Mouse (Mus musculus) heart, adult 11 months (tissue): ENCODE measurements around the gene Kif6.

ENCODE experiments used
- DNase-seq: peaks from one replicate; pipeline ENCODE4 v3.0.0; 2022

Gene Kif6

DNA sequence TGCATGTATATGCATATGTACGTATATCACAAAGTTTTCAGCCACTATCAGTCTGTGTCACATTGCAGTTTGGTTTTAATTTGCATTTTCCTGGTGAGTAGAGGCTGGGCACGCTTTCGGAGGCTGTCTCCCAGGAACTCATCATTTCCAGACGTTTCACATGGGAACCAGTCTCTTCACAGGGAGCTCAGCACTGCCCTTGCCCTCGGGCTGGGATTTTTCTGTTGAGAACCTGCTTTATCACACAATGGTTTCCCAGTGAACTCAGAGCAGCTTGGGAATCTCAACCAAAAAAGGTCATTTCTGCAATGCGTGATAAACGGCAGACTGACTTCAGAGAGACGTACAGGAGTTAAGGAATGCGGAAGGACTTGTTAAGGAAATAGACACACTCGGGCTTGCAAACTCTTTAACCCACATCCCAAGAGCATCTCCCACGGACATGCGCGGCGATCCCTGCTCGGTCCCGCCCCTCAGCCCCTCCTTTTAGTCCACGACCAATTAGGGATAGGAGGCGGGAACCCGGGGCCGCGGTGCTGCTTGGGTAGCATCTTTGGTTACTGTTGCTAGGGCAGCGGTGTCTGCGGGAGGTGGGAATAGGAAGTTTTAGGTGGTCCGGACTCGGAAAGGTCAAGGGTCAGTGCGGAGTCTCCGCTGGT is at the start of gene Kif6:
Gene Kif6 (plus strand): TSS at position 560 of the 659 bp plus-strand sequence.
- peak; percentile 98 for DNase-seq

DNA sequence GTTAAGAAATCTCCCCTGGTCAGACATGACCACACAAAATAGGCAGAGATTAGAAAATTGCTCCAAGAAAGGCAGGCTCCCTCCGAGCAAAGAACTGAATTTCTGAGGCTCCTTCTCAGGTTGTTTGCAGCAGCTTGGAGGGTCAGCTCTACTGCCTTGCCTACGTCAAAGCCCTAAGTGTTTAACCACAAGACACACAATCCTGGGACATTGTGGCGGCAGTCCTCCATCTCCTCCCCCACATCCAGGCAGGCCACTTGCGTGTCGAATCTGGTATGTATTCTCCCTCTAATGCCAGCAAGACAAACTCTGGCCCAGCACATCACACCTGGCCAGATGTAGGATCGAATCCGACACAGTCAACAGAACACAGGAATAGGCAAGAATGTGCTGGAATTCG is 46.2 kb upstream of the Kif6 start:
- DNase-seq = no peak

DNA sequence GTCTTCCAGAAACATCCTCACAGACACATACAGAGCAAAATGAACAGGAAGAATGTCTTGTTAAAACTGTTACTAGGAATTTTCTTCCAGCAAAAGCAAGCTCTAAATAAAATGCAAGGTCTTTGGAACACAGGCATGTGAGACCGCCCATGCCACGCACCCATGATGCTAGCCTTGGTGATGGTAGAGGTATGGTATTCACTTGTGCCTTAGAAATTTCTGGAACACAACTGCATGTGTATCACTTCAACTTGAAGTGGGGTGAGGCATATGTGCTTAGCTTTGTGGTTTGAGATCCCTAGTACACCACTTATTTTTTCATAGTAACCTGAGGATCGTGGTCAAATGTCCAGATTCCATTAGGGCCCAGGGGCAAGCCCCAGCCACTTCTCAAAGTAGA is 37.6 kb upstream of the Kif6 start:
- no peak for DNase-seq

DNA sequence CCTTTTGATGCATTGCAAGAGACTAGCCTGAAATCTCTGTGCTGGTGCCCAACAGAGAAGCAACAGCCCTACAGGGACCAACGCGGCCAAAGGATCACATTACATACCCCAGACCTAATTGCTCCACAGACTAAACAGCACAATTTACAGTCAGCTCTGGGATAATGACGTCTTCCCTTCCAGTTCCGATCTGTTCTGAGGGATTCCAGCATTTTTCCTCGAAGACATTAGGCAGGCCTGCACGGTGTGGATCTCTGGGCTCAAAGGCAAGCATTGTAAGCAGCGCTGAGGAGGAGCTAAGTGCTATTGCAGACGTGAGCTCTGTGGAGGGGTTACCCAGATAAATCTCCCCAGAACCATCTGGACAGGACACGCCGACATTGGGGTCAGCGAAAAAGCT is 32.5 kb upstream of the Kif6 start:
- DNase-seq = no peak

DNA sequence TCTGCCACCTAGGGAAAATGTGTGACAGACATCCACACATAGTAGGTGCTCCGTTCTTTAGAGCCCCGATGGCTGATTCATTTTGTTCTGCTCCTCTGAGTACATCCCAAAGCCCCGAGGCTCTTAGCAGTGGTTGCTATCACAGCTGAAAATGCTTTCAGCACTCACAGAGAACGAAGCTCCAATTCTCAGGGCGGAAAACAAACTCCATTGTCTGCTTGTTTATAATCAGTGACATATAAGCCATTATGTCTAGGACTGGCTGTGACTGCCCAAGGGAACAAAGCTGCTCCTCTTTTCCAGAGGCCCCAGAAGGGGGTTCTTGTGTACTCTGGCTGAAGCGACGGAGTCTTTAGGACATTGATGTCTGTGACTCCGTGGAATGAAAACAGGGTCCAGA is 24.9 kb upstream of the Kif6 start:
- no peak for DNase-seq

DNA sequence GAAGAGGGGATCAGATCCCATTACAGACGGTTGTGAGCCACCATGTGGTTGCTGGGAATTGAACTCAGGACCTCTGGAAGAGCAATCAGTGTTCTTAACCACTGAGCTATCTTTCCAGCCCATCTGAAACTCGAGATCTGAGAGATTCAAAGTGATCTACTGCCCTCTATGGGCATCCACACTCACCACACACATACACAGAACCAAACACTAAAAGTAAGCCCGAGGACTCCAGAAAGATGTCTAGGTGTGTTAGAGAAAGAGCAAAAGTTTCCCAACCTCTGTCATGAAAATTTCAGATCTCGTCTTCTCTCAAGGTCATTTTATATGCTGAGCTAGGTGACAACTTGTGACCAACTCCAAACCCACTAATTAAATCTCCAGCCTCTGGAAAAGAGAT is 9.5 kb upstream of the Kif6 start:
- no peak for DNase-seq

DNA sequence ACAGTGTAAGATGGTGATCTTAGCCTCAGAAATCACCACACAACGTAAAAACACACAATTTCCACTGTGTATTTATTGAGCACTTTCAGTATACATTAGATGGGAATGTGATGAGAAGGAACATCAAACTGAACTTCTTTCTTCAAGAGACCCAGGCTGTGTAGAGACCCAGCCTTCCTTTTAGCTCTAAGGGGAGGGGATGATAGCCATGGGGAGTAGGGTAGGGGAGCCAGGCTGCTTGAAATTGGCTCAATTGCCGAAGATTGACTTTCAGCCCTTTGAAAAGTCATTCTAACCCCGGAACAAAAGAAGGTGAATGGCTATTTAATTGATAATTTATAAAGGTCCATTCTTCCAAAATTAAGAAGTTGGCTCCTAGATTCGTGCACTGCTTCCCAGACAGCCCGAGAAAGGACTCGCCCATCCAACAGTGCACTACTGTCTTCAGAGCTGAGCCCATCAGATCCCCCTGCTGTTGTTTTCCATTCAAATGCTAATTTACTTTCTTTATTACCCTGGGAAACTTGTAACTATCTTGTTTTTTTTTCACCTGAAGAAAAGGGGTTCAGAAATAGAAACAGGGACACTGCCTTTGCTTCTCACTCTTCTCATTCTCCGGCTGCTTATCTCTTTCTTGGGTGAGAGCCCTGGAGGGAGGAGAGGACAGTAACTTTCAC is 7.4 kb upstream of the Kif6 start:
- DNase-seq = no peak

DNA sequence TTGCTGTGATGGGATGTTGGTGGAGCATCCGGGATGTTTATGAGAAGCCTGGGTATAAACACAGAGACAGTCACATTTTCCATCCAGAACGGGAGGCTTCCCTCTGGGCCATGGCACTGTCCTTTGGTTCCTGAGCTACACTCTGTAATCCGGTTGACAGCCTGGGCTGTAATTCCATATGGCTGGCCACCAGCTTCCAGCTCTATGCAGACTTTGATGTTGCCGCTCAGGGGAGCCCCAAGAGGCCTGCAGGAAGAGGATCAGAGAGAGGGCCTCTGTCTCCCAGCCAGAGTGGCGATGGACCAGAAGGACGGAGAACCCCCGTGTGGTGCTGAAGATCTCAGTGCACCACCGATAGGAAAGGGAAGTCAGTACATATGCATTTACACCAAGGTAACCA is 4.6 kb upstream of the Kif6 start:
- no peak for DNase-seq

DNA sequence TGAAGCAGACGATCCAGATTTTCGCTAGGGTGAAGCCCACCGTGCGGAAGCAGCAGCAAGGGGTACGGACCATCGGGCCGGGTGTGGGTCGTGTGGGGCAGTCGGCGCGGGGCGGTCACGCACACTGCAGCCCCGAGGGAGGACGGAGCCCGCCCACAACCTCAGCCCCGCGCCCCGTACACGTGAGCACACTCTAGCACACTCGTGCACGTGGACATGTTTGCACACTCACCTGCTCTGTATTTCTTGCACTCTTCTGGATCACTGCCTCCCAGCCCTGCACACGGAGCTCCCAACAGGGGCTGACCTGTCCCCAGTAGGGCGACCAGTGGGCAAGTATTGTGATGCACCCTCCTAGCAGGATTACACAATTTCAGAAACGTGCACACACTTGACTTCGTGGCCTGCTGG is 310 bp downstream of the Kif6 start:
- no peak for DNase-seq

DNA sequence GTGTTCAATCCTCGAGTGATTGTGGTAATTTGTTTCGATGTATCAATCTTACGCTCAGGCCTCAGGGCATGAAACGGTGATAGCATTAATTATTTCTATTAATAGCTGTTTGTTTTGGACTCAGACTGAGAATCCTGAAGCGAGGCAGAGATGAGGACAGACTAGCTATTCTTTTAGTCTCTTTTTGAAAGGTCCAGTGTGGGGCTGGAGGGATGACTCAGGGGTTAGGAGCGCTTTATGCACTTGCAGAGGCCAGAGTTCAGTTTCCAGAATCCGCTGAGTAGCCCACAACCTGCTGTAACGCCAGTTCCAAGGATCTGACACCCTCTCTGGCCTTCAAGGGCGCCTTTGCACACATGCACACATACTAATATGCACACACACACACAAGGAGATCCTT is 9.6 kb downstream of the Kif6 start:
- no peak for DNase-seq

DNA sequence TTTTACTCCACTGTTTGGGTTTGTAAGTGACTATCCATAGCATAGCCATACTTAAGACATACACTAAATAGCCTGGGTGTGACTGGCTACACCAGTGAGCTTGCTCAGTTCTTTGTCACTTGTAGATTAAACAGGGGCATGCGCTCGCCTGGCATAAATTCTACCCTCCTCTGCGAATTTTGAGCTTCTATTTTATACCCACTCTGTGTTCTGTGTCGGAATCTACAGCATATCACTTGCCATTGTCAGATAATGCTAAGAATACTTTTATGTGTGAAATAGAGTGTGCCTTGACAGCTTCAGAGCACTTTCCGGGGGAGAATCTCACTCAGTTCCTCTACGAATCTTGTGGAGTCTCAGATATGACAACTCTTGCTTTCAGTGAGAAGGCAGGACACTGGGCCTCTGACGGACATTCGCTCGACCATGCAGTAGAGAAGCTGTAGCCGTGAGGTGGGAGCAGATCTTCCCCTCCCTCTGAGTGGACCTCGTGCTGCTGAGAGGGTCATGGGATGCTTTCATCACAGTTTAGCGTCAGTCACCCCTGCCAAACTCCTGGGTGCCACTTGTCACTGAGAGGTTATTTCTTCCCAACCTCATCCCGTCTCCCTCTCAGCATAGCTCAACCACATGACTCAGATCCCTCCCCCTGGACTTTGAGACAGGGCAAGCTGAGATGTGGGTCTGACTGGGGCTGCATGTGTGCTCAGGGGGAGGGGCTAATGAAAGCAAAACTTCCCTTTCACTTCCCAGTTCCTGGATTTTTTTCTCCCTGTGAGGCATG is 12.3 kb downstream of the Kif6 start:
- peak; percentile 91 for DNase-seq

DNA sequence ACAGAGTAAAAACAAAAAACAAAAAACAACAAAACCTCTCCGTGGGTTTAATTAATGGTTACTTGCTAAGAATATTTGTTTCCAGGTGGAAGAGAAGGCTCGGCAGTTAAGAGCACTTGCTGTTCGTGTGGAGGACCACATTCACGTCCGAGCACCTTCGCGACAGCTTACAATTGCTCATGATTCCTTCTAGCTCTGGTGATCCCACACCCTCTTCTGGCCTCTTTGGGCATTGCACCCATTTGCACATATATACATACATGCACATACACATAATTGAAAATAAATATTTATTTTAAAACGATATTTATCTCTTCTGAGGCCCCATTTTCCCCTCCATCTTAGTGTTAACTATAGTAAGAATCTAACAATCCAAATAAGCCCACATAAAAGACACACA is 13.9 kb downstream of the Kif6 start:
- DNase-seq = no peak

DNA sequence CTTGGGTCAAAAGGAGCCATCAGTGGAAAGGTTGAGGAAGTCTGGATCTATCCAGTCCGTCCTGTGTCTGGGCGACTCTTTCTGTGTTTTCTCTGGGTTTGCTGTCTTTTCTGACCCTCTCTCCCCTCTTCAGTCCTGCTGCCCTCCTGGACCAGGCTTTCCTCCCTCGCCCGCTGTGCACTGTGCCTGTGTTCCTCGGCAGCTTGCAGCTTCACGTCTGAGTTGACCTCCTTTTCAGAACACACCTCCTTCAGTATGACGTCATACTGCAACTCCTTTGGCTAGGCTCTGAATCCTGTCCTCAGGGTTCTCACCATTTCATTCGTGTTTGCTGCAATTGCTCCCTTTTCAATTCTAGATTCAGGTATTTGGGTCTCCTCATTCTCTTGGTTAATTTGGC is 18.1 kb downstream of the Kif6 start:
- DNase-seq = no peak

DNA sequence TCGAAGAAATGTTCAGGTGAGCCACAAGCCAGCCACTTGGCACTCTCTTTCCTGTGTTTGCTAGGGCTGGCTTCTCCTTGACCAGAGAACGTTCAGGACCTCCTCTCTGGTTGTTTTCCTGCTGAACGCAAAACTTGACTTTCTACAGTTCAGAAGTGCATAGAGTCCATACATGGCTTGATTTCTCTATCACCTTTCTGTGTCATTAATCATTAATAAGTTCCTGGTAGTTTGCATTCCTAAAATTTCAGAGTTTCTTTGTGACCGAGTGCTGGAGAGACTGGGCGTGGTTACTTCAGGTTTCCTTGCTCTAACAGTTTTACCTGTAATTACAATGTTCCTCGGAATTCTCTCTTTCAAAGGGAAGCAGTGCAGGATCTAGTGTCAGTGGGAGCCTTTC is 27.0 kb downstream of the Kif6 start:
- DNase-seq = no peak

DNA sequence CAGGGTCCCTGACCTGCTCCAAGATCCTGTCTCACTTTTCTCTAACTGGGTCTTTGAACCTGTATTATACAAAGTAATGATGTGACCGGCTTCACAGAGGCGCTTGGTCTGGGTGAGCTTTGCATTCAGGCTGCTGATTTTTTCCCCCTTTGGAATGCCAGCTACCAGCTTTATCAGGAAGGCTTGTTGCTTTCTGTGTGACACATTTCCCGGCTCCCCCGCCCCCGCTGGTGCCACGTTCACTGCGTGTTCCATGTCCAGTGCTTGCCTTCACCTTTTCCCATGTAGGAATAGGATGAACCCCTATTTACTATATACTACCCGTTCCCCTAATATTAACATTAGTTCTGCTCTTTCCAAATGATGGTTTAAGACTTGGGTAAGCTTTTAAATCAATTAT is 27.4 kb downstream of the Kif6 start:
- no peak for DNase-seq

DNA sequence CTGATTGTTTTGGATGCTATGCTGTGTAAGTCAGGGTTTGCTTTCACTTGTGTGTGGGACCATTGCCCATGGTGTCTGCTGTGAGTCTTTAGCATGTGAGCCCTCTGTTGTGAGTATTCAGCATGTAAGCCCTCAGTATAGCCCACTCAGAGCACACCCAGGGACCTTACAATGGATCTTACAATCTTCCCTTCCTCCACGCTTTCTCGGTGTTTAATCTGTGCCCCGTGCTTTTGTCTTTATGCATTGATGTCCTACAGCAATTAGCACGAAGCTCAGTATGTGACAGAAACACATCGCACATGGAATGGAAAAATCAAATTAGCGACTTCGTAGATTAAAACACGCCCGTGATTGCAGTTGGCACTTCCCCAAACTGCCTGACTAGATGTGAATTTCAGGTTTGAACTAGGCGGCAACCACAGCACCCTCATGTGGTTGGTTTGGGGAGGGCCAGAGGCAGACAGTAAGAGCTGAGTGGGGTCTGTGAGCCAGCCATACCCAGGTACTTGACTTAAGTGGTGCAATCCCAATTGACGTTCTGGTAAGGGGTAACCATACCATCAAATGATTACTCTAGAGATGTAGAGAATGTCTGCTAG is 28.1 kb downstream of the Kif6 start:
- DNase-seq = no peak

DNA sequence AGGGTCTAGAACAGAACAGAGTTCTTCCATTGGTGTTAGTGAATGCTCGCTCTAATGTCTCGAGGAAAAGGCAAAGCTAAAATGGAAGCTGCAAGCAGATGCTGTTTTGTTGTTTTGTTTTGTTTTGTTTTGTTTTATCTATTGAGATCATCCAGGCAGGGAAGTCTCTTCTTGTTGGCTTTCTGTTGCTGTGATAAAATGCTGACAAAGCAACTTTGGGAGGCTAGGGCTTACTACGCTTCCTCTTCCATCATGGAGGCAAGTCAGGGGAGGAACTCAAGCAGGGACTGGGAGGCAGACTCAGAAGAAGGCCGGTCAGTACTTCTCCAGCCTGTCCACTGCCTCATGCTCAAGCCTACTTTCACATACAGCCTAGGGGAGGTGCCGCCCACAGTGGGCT is 31.3 kb downstream of the Kif6 start:
- DNase-seq = no peak

DNA sequence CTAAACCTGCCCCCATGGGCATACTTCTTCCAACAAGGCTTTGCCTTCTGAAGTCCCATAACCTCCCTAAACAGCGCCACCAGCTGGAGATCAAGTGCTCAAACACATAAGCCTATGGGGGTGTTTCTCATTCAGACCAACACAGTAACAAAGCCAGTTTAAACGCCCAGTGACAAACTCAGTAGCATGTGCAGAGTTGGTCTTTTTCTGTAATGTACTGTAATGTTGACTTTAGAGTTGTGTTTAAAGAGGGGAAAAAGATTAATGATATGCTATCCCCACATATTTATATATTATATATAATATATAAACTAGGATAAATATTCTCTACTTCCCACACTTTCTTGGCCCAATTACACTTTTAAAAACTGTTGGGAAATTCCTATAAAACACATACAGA is 34.0 kb downstream of the Kif6 start:
- DNase-seq = no peak

DNA sequence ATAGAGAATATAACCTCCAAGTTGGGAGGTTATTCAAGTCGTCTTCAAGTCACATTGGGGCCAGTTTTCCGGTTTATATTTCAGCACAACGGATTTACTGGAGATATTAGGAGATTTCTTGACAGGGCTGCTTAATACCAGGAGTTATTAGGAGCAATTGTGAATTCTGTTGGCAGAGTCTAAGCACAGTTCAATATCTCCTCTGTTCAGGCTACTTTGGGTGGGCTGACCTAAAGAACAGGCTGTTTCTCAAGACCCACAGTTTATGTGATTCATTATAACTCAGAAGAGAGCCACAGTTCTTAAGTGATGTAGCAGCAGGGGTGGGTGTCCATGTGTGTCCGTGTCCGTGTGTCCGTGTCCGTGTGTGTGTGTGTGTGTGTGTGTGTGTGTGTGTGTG is 34.5 kb downstream of the Kif6 start:
- no peak for DNase-seq

DNA sequence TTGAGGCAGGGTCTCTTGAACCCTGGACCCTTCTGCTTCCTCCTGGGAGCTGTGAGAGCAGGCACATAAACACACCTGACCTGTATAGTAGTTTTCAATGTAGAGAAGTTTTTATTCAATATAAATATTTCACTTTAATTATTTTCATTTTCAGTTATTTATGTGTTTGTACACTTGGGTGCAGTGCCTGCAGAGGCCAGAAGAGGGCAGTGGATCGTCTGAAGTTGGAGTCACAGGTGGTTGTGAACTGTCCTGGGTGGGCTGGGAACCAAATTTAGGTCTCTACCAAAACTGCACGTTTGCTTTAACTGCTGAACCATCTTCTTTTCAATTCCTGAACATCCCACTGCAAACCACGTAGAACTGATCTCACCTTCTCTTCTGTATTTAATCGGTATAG is 35.4 kb downstream of the Kif6 start:
- no peak for DNase-seq

DNA sequence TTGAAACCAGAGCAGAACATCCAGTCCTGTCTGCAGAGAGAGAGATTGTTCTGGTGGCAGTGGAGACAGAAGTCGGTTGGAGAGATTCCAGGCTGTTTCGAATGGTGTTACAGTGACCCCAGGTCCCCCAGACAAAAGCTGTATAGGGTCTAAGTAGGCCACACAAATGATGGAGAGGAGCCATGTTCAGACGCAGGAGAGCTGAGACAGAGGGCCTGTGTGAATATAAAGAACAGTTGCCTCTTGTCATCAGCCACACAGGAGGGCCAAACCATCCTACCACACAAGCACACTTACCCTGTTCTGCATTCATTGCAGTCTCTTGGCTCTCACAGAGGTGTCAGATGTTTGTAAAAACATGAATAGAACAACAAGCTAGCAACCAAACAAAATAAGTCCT is 37.4 kb downstream of the Kif6 start:
- no peak for DNase-seq

DNA sequence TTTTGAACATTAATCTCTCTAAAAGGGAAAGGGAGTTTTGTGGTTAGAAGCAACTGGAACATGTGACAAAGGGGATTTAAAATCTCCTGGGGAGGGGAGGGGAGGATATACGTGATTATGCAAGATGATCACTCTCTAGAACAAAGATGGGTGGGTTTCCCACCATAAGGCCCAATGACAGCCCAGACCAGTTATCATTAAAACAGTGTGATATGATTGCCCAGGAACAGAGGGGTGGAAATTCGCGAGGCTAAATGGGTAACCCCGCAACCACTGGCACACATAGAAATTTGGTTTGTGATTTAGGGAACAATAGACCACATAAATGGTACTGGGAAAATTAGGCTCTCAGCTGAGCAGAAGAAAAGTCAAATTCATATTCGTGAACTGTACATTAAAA is 37.9 kb downstream of the Kif6 start:
- DNase-seq = no peak

DNA sequence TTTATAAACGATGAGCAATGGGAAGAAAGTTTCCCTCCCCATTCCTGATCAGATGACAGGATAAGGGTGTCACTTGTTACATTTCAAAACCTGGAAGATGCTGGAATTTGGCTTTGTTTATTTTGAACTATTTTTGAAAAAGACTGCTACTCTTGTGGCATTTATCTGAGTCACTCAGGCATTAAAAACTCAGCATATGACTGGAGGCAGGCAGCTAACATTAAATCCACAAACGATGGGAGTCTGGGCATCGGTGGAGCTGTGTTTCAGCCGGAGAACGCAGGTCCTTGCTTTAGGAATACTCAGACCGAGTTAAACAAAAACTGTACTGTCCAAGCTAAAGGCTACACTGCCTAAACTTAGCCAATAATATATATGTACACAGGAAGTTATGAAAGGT is 46.7 kb downstream of the Kif6 start:
- DNase-seq = no peak

DNA sequence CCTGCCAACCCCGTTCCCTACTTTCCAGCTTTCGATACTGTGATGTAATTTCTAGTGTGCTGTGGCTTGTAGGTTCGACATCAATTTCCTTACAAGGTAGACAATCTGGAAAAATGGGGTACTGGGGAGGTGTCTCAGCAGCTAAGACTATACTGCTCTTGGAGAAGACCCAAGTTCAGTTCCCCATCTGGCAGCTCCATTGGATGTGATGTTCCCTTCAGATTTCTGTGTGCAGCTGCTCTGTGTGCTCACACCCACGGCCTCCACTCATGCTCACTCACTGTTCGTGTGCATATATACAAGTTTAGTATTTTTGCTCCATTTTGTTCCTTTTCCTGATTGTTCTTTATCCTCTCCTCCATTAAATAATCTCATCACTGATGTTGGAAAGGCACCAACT is 51.8 kb downstream of the Kif6 start:
- no peak for DNase-seq
